Mouse (Mus musculus) CH12F3 (cell line): ENCODE measurements around the gene A530016L24Rik.

Experiments used
- in situ Hi-C: fragments of 300-500 bp; cut with MboI; formaldehyde crosslinking; loops from 2 replicates; pipeline ENCODE4 v1.14.3; 2020; ENCODE audit warnings: low sequenced_read_pairs

Gene A530016L24Rik

GRCm38 (mm10) chr12:112489134-112489533 is at the start of gene A530016L24Rik:
Gene A530016L24Rik, plus strand, starts transcription at chr12:112489448.
- in situ Hi-C loops, result no loop called here

DNA sequence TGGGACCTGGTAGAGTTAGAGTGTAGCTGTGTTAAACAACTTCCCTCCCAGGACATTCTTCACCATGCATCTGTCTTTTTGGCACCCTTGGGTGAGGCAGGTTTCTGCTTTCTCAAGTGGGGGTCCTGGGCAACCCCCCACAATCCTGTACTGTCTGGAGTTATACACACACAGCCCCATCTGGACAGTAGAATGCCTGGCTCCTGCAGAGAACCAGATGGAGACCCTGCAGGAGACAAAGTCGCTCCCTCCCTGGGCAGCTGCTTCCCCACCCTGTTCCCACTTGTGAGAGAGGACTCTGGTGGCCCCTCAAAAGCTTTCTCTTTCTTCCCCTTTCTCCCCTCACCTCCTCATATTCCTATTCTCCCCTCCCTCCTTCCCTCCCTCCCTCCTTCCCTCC is 49.3 kb upstream of the A530016L24Rik start:
- in situ Hi-C loops, result no loop called here

- in situ Hi-C loops, result no loop called here
Measured at GRCm38 (mm10) chr12:112449144-112449827, 40.0 kb upstream of the A530016L24Rik start.

- in situ Hi-C loops, result no loop called here
Measured at GRCm38 (mm10) chr12:112449828-112450180, 39.4 kb upstream of the A530016L24Rik start.

DNA sequence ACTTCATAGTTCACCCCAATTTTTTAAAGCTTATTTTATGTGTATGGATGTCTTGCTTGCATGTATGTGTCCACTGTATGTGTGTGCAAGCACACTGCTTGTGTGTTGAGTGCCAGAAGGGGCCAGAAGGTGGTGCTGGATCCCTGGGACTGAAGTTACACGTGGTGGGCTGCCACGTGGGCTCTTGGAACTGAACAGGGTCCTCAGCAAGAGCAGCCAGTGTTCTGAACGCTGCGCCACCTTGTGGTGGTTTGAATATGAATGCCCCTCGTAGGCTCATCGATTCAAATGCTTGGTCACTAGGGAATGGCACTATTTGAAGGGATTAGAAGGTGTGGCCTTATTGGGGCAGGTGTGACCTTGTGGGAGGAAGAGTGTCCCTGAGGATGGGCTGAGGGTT is 38.4 kb upstream of the A530016L24Rik start:
- in situ Hi-C loops, result no loop called here

- in situ Hi-C loops, result no loop called here
Measured at GRCm38 (mm10) chr12:112451381-112451780, 37.9 kb upstream of the A530016L24Rik start.

DNA sequence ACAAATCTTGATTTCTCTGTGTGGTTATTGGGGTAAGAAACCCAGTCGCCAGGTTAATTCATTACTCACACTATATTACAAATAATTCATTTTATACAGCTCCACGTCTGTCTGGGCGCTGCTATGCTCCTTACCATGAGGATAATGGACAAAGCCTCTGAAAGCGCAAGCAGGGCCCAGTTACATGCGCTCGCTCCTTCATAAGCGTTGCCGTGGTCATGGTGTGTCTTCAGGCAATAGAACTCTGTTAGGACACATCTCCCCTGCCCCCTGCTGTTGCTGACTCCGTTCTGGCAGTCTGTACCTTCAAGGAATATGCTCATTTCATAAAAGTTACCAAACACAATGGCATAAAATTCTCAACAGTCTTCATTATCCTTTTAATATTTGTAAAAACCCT is 37.4 kb upstream of the A530016L24Rik start:
- in situ Hi-C loops, result no loop called here

DNA sequence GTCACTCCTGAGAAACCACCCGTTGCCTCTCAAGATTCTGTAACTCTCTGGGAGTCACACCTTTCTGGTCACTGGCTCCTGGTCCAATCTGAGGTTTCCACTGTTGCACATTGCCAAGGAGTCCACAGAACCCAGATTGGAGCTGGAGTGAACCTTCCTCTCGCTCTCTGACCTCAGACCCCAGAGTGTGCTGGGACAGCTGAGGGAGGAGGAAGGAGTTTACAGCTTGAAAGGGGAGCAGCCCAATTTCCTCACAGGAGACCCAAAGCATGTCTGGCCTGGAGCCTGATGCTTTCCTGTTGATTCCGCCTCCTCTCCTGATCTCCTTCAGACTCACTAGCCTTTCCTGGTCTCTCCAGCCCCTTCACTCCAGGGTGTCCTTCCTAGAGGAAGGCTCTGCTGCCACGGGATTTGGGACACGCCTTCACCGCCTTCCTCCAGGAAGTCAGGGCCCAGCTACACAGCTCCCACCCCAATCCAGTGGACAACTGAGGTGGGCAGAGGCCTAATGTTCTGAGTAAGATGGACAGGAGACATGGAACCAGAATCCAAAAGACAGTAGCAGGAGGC is 33.0 kb upstream of the A530016L24Rik start:
- in situ Hi-C loops, result no loop called here

DNA sequence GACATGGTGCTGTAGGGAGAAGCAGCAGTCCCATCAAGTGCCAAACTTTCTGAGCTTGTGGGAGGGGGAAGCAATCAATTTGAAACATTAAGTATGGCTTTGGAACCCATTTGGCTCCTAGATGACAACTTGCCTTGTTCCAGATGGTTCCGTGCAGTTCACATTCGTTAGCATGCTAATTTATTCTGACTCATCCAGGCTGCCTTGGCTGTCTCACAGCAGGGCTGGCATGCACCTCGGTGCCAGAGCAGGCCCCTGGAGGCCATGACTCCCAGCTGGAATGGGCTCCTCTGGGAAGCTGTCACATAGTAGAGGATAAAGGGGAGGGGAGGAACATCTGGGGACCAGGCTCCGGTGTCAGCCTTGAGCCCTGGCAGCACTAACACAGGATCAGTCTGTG is 31.4 kb upstream of the A530016L24Rik start:
- in situ Hi-C loops, result no loop called here

DNA sequence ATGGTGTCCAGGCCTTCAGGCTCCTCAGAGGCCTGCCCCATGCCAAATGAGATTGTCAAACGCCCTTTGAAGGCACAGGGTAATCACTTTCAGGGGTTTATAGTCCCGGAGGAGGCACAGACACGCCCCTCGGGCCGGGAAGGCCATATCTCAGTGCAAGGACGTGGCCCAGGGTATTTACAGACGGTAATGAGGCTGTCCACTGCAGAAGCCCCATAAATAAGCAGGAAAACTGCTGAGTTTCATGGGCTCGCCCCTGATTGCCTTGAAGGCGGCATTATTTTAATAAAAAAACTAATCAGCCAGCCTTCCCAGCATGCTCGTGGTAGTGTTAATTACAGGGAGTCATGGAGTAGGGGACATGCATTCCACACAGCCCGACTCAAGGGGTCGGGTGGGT is 26.8 kb upstream of the A530016L24Rik start:
- in situ Hi-C loops, result no loop called here

GRCm38 (mm10) chr12:112463209-112463608 is 26.0 kb upstream of the A530016L24Rik start:
- in situ Hi-C loops, result no loop called here

DNA sequence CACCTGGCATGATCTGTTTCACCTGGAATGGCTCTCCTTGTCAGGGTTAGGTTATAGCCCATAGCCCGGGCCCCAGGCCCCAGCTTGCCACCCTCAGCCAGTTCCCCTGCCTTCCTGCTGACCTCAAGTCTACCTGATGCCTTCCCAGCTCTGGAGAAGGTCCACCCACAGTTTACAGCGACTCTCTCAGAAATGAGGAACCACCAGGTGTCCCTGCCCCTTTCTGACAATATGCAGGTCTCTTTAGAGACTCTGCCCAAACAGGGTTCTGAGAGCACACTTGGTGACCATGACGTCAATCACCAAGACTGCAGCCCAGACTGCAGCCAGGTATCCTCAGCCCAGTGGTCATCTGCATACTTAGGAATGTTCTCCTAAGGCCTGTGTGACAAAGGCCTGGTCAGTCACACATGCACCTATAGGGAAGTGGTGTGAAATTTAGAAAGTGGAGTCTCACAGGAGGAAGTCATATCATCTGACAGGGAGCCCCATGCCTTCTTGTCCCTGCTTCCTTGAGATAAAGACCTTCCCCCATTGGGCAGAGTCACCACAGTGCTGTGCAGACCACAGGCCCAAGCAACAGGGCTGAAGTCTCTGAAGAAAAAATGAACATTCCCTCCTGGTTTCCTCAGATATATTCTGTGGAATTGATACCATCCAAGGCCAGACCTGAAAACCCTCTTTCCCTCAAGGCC is 25.4 kb upstream of the A530016L24Rik start:
- in situ Hi-C loops, result no loop called here

DNA sequence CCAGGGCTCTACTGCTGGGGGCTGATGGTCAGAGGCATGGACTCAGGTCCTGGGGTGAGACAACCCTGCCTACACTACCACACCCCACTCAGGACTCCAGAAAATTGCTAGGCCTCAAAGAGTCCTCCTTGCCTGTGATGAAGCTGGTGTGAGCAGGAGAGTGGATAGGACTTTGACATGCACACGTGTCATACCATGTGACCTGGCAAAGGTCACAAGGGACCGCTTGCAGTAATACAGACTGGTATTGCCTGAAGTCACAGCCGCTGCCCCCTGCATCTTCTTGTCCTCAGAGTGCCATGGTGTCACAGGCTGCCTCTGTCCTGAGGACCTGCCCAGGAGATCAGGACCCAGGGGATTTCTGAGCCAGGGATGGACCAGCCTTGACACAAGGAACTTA is 24.7 kb upstream of the A530016L24Rik start:
- in situ Hi-C loops, result no loop called here

GRCm38 (mm10) chr12:112465928-112466327 is 23.3 kb upstream of the A530016L24Rik start:
- in situ Hi-C loops, result no loop called here

- in situ Hi-C loops, result no loop called here
Measured at GRCm38 (mm10) chr12:112467387-112467786, 21.9 kb upstream of the A530016L24Rik start.

DNA sequence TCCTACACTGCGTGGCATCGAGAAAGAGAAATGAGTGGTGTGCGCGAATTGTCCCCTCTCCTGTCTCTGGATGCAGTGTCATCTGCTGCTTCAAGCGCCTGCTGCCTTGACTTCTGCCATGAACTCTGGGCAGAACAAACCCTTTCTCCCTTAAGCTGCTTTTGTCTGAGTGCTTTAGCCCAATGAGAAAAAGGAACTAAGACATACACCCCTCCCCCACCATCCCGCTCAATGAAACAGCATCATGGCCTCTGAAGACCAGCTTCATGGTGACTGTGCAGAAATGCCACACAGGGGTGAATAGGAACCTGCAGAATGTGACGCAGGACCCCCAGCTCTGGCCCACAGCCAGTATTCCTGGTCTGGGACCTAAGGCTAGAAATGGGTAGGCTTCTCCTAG is 19.9 kb upstream of the A530016L24Rik start:
- in situ Hi-C loops, result no loop called here

GRCm38 (mm10) chr12:112470216-112470615 is 19.0 kb upstream of the A530016L24Rik start:
- in situ Hi-C loops, result no loop called here

- in situ Hi-C loops, result no loop called here
Measured at GRCm38 (mm10) chr12:112473777-112474176, 15.5 kb upstream of the A530016L24Rik start.

- in situ Hi-C loops, result no loop called here
Measured at GRCm38 (mm10) chr12:112489535-112489934, 287 bp downstream of the A530016L24Rik start.

DNA sequence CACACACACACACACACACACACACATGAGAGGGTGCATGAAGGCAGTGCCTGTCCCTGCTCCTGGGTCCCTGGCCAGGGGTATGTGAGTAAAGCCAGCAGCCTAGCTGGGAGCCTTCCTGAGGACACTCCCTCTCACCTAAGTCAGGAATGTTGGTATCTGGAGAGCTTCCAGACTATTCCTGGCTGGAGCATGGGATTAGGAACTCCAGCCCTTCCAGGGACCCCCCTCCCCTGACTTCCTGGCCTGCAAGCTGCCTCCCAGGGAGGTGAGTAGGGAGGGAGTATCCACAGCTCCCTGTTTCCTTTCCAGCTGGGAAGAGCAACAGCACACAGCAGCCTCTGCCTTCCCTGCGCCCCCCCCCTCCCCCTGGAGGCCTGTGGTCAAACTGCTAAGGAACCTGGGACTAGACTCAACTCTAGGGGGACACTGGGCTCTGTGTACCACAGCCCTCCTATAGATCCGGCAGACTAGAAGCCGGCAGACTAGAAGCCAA is 1.2 kb downstream of the A530016L24Rik start:
- in situ Hi-C loops, result no loop called here

- in situ Hi-C loops, result no loop called here
Measured at GRCm38 (mm10) chr12:112496136-112496535, 6.9 kb downstream of the A530016L24Rik start.

DNA sequence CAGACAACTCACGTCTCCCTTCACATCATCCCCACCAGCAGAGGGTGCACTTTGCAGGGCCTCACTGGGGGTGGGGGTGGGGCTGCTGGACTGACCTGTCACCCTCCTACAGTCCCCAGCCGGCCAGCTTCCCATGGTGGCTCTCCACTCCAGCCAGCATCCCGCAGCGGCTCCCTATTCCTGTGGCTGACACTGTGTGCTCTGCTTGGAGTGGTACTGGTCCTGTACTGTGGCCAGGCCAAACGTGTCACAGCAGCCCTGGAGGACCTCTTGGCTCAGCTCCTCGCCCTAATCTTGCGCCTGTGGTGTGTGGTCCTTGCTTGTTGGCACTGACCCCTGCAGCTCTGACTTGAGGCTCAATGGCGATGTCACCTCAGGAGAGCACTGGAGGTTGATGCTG is 8.5 kb downstream of the A530016L24Rik start:
- in situ Hi-C loops, result no loop called here
